Mouse (Mus musculus): ENCODE results near the gene Hmox1.

DNA sequence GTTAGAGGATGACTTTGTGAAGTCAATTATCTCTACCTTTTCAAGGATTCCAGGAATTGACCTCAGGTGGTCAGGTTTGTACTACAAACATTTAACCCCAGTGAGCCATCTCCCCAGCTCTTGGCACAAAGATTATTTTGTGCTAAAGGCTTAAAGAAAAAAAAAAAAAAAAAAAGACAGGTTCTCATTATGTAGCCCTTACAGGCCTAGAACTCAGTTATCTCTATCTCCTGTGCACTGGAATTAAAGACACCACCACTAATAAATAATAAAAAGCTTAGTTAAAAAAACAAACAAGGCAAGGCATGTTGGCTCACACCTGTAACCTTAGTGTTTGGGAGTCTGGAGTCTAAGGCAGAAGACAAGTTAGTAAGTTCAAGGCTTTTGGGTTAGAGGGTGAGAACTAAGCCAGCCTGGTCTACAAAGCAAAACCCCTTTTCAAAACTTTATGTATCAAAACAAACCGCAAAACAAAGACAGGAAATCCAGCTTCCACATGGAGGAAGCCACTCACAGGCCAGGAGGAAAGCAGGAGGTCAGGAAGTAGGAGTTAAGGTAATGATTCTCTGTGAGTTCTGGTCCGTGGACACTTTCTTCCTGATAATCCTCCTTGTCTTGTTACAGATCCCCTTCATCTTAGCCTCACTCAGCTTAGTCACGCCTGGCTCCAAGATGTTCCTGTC is 8.9 kb upstream of the Hmox1 start:
- TF ChIP-seq CTCF (IDR thresholded peaks at IDR 0.05; ENCODE audit: low read depth), result no peak
- TF ChIP-seq EP300 (IDR thresholded peaks at IDR 0.05; ENCODE audit: low read depth), result no peak
